Mouse (Mus musculus): Measurements from ENCODE around the gene Top3a.

The Top3a gene

DNA sequence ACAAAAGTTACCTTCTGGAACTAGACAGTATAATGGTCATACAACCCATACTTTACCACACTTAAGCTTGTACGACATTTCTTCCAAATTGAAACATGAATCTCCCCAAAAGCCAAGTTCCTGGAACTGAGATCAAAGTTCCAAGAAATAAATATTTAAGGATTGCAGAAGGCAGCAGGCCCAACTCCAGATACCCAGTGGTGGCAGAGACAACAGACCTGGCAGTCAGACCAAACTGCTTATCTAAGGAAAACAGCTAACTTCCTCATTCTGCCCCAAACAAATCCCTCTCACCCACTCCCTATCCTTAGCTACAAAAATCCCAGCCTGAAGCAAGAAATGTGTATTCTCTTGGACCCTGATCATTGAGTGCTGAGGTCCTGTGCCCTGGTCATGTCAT is 2.3 kb downstream of the Top3a start:
- peak; percentile 71 for DNase-seq (ENCODE audit: low read depth)

DNA sequence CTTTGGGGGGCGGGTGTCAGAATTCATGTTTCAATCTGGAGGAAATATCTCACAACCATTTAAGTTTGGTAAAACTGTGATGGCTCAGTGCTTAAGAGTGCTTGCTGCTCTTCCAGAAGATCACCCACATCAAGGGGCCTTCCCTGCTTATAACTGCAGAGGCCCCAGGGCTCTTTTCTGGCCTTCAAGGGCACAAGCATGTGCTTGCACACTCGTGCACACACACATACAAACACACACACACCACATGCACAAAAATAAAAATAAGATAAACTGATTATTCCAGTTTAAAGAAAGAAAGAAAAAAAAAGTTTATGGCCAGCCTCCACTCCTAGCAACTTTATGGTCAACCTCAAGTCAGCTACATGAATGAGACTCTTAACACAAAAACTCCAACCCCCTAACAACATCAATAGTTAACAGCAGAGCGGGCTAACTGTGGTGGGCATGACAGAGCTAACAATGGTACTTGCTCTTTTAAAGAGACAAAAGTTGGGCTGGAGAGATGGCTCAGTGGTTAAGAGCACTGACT is 2.9 kb downstream of the Top3a start:
- DNase-seq (ENCODE audit: low read depth): no peak

DNA sequence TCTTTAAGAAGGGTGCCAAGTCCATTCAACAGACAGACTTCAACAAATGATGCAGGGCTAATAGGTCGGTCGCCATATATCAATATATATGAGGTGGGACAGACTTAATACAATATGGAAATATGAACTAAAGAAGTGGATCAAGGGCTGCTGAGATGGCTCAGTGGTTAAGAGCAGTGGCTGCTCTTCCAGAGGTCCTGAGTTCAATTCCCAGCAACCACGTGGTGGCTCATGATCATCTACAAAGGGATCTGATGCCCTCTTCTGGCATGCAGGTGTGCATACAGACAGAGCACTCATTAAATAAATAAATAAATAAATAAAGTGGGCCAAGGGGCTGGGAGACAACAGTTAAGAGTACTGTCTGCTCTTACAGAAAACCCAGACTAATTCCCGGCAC is 5.0 kb downstream of the Top3a start:
- no peak for DNase-seq (ENCODE audit: low read depth)

DNA sequence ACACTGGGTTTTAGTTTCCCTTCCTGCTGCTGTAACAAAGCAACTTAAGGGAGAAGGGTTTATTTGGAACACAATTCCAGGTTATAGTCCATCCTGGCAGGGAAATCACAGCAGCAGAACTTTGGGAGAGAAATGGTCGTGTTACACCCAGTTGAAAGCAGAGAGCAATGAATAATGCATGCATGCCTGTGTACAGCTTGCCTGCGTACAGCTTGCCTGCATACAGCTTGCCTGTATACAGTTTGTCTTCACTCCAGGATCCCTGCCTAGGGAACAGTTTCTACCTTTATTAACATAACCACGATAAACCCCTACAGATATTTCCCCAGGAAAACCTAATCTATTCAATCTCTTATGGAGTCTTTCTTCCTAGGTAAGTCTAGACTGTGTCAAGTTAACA is 6.4 kb downstream of the Top3a start:
- no peak for DNase-seq (ENCODE audit: low read depth)

DNA sequence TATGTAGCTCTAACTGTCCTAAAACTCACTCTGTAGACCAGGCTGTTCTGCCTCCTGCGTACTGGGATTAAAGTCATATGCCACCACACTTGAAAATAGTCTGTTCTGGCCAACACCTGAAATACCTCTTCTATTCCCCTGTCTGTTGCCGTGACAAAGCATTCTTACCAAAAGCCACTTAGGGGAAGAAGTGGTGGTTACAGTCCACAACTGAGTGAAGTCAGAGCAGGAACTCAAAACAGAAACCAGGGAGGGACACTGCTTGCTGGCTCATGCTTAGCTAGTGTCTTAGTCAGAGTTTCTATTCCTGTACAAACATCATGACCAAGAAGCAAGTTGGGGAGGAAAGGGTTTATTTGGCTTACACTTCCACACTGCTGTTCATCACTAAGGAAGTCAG is 7.8 kb downstream of the Top3a start:
- peak; percentile 91 for DNase-seq (ENCODE audit: low read depth)

DNA sequence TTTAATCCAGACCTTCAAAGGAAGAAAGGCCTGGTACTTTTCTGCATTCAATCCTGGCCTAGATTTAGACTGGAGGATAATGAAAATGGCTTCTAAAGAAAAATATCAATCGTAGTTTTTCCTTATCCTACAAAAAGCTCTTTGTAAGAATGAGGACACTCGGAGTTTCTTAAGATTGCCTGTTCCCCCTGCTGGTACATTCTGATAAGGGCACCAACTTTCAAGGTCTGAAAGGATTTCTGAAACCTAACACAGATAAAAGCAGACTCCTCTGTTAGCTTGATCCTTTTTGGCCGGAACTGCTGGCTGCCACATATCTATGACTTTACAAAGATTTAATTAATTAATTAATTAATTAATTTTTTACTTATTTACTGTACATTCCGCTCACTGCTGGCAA is 10.2 kb downstream of the Top3a start:
- DNase-seq (ENCODE audit: low read depth): no peak

DNA sequence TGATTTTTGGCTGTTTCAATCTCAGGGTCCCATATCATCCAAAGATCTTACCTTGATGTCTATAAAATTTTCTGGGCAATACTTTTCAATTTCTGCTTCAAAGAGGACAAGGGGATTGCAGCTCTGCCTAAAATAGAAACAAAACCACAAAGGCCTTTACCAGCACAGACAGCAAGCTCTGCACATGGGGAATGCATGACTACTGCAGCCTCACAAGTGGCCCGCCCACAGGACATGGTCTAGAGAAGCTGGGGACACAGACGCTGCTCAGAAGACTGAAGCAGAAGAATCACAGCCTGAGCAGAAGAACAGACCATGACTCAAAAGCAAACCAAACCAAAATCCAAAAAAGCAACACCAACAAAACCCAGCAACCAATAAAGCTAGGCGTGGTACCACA is 15.5 kb downstream of the Top3a start:
- DNase-seq (ENCODE audit: low read depth): peak; percentile 32

DNA sequence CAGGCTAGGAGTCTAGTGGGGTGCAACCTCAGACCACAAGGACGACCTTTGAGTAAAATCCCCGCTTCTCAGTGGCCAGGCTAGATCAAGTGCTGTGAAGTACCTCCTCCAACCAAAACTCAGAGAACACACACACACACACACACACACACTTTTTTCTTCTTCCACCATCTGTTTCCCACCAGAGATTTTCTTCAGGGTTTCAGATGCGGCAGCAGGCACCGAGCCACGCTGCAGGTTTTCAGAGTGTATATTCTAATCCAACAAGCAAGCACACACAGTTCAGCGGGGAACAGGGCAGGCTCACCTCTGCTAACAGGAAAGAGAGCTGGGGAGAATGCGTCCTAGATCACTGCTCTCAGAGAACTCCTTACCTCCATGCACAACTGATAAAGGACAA is 21.6 kb downstream of the Top3a start:
- no peak for DNase-seq (ENCODE audit: low read depth)

DNA sequence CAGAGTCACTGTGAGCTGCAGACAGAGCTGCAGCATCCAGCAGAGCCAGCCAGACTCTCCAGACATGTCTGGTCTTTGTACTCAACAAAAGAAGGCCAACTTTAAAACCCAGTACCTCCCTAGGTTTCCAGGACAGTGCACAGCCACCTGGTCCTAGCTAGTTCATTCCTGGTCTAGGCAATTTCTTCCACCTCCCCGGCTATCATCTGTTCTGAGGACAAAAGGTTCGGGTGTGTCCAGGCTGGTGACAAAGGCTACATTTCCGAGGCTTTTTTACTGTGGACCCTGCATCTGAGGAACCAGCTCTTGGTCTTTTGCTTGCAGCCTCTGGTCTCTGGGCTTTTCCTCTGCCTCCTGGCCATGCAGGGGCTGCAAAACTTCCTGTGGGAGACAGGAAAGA is 36.8 kb downstream of the Top3a start:
- DNase-seq (ENCODE audit: low read depth): no peak

DNA sequence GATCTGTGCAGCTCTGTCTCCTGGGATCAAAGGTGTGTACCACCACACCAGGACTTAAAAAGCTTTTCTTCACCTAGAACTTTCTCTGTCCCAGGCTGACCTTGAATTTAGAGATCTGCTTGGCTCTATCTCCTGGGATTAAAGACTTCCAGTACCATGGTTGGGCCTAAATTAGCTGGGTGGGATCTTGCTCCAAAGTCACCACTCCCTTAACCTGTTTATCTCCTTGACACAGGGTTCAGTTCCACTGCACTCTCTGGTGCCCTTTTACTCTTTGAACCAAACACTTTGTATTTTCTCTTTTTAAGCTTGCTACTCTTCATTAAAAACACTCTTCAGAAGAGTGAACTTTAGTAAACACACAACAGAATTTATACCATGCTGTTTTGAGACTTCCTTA is 39.7 kb downstream of the Top3a start:
- no peak for DNase-seq (ENCODE audit: low read depth)

DNA sequence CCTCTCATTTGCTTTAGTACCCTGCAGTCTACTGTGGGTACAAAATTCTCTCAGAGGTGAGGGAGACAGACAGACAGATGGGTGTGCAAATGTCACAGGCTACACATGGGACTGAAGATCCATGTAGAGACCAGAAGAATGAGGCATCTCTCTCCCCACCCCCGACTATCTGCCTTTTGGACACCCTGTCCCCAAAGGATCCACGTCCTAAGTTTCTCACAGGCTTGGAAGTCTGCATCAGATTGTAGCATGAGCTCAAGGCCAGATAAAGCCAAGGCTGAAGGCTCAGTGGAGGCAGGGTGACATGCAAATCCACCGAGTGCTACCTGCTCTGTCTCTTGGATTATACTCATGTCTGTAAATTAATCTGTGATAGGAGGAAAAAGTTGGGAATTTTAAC is 40.7 kb downstream of the Top3a start:
- no peak for DNase-seq (ENCODE audit: low read depth)

DNA sequence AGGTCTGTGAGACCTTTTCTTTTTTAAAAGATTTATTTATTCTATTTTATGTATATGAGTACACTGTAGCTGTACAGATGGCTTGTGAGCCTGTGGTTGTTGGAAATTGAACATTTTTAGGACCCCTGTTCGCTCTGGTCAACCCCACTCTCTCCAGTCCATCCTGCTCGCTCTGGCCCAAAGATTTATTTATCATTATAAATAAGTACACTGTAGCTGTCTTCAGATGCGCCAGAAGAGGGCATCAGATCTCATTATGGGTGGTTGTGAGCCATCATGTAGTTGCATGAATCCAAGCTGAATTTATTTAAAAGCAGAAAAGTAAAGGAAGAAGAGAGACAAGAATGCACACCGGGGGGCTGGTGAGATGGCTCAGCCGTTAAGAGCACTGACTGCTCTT is 42.0 kb downstream of the Top3a start:
- DNase-seq (ENCODE audit: low read depth): peak; percentile 29

DNA sequence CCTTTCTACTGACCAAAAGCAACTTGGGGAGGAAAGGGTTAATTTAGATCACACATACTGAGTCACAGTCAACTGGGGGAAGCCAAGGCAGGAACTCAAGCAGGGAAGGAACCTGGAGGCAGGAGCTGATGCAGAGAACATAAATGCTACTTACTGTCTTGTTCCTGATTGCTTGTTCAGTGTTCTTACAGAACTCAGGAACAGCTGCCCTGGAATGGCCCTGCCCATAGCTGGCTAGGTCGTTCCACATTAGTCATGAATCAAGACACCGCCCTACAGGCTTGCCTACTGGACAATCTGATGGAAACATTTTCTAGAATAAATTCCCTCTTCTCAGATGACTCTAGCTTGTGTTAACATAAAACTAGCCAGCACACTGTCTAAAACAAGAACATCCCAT is 43.0 kb downstream of the Top3a start:
- peak; percentile 40 for DNase-seq (ENCODE audit: low read depth)

DNA sequence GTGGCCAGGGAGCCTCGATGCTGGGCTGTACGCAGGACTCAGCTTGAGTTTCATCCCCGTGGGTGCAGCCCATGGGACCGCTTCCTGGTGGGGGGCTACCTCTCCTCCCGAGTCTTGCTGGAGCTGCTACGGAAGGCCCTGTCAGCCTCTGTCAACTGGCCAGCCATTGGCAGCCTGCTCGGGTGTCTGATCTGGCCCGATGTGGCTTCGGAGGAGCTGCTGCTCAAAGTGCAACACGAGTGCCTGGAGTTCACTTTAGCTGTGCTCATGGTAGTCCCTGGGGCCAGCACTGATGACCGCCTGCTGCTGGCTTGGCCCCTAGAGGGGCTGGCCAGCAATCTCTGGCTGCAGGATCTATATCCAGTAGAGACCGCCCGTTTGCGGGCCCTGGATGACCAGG is 45.9 kb downstream of the Top3a start:
- DNase-seq (ENCODE audit: low read depth): no peak

DNA sequence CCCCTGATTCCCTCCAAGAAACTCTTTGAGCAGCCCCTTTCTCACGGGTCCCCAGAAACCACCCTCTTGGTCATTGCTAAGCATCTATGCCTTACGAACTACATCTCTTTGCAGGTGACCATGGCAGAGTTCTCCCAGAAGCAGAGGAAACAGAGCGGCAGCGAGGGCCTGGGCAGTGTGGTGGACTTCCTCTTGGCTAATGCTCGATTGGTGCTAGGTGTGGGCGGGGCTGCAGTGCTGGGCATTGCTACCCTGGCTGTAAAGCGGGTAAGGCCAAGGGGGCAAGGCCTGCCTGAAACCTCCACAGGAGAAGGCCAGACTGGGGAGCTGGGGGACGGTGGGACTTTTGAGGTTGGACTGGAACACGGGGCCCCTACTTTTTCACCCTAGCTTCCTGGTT is 47.0 kb downstream of the Top3a start:
- DNase-seq (ENCODE audit: low read depth): peak; percentile 21

DNA sequence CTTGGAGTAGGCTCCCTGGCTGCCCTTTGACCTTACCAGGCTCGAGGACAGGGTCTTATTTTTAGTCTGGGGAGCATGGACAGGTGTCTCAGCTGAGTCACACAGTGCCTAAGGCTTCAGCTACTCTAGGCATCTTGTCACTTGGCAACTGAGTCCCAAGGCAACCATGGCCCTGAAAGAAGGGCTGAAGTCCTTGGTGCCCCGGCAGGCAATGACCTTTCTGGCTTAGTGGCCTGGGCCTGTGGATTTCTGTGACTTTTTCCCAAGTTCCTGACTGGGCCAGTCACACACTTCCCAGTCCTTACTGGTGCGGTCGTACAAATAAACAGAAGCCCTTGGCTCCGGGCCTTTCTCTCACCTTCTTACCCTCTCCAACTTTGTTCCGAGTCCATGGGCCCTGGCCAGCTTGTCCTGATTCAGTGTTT is 47.9 kb downstream of the Top3a start:
- DNase-seq (ENCODE audit: low read depth): no peak

DNA sequence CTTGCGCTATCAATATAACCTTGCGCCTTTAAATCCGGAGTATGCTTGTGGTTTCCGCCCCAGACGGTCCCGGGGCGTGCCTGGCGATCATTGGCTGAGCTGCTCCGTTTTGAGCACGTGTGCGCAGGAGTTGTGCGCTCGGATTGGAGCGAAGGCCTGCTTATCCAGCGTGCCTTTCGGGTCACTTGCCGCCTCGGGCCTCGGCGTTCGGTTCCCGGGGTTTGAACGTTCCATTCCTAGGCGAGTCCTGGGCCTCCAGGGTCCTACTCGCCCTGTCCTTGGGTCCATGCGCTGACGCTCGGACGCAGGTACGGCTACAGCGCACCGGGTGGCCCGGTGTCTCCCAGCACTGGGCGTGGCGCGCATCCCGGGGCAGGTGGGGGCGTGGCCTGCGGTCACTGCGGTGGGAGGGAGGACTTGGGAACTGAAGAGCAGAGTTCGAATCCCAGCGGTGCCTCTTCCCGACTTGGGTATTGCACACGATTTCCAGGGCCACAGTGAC is 48.9 kb downstream of the Top3a start, which contains the start of gene Mief2:
TSS of gene Mief2 (plus strand) at position 139 of the 502 bp plus-strand sequence.
- peak; percentile 98 for DNase-seq (ENCODE audit: low read depth)

DNA sequence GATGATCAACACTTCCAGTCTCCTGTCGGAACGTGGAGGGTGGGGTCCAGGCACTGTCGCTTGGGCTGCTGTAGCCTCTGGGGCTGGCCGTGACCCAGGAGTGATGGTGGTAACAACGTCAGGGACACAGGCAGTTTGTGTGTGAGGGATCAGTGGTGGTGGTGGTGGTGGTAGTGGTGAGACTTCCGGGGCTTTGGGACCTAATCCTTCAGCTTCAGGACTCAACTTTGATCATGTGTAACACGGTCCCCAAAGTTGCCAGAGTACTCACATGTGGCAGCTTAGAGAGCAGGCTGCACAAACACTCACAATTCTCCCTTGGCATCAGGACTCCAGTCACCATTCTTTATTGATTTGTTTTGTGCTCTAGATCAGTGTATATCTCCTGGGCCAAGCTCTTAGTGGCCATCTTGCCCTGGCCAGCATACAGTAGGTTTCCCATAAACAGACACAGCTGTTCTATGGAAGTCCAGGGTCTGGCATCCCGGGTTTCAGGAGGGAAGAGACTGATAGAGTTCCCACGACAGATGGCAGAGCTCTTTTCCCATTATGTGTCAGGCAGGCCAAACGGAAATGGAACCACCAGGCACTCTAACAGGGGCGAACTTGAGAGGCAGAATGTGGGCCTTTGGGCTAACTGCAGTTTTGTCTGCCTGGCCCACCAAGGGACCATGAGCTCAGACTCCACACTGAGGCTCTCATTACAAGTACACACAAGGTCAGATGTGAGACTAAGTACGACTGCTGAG is 49.6 kb downstream of the Top3a start:
- DNase-seq (ENCODE audit: low read depth): no peak

DNA sequence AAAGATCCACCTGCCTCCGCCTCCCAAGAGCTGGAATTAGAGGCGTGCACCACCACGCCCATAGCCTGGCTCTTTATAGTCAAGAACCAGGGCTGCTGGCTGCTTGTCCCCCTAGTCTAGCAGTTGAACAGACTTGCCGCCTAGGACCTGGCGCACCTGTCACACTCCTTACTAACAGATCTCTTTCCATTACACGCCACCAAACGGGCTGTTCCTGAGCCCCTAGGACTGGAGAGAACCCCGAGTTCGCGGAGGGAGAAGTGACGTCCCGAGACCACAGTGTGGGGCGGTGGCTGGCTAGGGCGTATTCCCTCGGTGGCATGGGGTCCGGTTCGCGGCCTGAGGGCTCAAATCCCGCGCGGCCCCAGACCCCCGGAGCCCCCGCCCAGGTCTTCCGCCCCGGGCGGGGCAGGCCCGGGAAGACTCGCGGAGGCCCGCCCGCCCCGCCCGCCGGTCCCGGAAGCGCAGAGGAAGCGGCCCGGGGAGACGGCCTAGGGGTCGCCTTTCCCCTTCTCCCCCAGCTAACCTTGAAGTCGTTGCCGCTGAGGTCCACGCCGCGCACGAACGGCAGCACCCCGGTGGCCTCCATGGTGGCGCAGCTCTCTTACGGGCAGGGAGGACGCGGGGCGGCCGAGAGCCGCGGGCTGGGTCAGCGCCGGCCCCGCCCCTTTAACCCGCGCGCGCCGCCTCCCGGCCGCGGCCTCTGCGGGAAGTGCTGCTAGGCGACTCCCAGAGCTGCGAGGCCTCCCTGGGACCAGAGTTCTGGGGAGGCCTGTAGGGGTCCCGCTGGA is 50.4 kb downstream of the Top3a start, which contains the start of gene Flii:
TSS of gene Flii (minus strand) at position 663 of the 791 bp plus-strand sequence.
- DNase-seq (ENCODE audit: low read depth): peak; percentile 68

DNA sequence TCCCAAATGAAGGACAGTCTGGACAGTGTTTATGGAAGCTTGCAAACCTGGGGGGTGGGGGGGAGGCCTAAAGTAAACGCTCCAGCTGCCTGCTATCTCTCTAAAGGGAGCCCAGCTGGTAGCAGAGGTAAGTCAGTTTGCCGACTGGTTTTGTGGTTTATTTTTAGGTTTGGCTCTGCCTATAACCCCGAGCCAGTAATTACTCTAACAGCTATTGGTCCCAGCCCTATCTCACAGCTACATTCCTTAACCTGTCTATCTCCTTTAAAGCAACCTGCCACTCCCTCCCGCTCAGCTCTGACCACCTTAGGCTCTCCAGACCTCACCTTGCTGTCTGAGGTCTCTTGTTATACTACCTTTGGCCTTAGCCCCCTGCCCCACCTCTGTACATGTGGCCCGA is 57.9 kb downstream of the Top3a start:
- no peak for DNase-seq (ENCODE audit: low read depth)

DNA sequence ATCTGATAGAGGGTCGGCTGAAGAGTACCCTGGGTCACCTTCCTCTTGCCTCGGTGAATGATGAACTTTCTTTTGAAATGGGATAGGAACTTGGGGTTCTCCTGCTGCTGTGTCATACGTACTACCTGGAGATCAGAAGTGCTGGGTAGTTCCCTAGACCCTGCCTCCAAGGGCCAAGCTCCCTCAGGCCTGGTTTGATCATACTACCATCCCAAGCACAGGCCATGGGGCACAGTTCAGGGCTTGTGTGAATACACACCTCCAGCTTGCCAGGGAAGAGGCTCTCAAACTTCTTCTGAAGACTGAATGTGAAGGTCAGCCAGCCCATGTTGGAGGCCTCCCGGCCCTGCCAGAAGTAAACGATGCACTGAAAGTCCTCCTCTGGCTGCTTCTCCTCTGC is 61.3 kb downstream of the Top3a start:
- no peak for DNase-seq (ENCODE audit: low read depth)

DNA sequence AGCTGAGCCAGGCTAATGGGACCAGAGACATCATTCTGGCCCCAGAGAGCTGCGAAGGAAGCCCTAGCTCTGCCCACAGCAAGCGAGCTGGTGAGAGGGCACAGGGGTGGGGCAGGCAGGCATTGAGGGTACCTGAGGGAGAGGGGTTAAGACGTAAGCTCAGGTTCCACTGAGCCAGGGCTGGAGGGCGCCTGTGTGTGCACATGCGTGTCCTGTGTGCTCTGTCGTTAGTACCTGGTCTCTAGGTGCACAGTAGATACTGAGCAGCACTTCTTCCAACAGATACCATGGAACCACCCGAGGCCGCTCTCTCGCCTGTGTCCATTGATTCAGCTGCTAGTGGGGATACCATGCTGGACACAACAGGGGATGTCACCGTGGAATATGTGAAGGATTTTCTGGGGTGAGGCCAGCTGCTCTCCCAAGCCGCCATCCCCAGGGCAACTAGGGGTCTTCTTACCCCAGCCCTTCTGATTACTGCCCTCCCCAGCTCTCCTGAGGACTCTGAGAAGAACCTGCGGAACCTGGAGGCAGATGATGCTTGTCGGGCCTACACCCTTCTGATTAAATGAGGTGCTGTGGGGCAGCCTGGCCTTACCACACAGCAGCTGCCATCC is 64.4 kb downstream of the Top3a start:
- DNase-seq (ENCODE audit: low read depth): no peak

DNA sequence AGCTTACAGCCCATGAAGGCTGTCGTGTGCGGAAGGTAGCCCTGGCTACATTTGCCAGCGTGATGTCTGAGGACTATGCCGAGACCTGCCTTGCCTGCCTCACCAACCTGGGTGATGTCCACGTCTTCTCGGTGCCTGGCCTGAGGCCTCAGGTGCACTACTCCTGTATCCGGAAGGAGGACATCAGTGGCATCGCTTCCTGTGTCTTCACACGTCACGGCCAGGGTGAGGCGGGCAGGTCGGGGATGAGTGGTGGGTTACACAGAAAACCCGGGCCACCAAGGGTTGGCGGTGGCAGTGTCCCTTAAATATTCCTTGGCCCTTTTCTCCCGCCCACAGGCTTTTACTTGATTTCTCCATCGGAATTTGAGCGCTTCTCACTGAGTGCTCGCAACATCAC is 65.1 kb downstream of the Top3a start:
- no peak for DNase-seq (ENCODE audit: low read depth)
